Mouse (Mus musculus): Measurements from ENCODE around the gene Trp53inp2. TPM values are rescaled to one million over a fixed set of nuclear protein-coding genes. Genes with fewer than 3 reads are reported as not detected.

Gene Trp53inp2
- polyA plus RNA-seq (2015; fragmentation: Nextera tagmentation; extraction: Ambion mirVana), result 6.9 and 9.6 TPM in 2 replicates

GRCm38 (mm10) chr2:155380261-155381059 is at the start of gene Trp53inp2:
Gene Trp53inp2, plus strand, starts transcription at chr2:155381059.
- no peak for DNase-seq (ENCODE audit: low spot score)

DNA sequence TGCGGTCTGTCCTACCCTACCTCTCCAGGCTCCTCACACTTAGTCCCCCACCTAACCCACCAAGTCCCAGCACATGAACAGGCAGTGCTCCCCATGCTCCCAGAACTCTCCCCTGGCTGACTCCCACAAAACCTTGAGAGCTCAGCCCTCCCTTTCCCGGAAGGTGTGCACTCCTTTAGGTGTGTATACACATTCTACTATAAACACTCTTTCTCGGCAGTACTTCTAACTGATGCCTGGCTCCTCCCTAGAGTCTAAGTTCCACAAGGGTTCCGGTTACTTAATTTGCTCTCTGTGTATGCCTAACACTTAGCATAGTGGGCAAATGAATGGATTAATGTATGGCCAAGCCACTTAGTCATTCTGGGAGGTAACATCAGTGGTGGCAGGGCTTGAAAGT is 49.5 kb upstream of the Trp53inp2 start:
- DNase-seq (ENCODE audit: low spot score), result no peak

GRCm38 (mm10) chr2:155333421-155333820 is 47.4 kb upstream of the Trp53inp2 start:
- DNase-seq (ENCODE audit: low spot score), result no peak

DNA sequence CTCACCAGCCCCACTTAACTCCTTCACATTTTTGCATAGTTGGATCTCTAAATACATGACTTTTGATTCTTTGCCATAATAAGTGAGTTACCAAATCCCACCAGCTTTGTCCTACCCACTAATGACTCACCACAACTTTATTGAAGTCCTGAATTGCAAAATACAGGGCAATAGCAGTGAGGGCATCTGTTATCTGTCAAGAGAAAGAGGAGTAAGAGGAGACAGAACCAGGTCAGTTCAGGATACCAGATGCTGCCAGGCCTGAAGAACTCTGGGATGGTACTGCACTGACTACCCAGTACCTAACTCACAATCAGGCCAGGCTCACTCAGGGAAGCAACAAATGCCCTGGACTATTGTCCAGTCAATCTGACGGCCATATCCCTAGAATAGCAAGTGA is 45.6 kb upstream of the Trp53inp2 start:
- DNase-seq (ENCODE audit: low spot score), result no peak

DNA sequence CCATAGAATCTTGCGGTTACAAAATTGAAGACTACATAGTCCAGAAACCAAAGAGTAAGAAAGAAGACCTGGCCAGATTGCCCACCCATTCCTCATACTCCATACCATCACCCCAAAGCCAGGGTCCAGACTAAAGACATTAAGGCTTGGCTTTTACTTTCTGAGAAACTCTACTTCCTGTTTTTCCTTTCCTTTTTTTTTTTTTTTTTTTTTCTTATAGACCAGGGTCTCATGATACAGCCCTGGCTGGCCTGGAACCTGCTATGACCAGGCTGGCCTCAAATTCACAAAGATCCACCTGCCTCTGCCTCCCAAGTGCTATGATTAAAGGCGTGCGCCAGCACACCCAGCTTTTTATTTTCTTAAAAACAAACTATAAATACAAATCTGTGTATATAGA is 44.6 kb upstream of the Trp53inp2 start:
- no peak for DNase-seq (ENCODE audit: low spot score)

GRCm38 (mm10) chr2:155340166-155340565 is 40.7 kb upstream of the Trp53inp2 start:
- no peak for DNase-seq (ENCODE audit: low spot score)

GRCm38 (mm10) chr2:155346670-155347069 is 34.2 kb upstream of the Trp53inp2 start:
- no peak for DNase-seq (ENCODE audit: low spot score)

- DNase-seq (ENCODE audit: low spot score), result no peak
Observed at GRCm38 (mm10) chr2:155354402-155354801, 26.5 kb upstream of the Trp53inp2 start.

GRCm38 (mm10) chr2:155356971-155357591 is 23.8 kb upstream of the Trp53inp2 start, which contains the start of gene Pigu:
Gene Pigu, minus strand, starts transcription at chr2:155357430.
- DNase-seq (ENCODE audit: low spot score), result peak; percentile 94

GRCm38 (mm10) chr2:155357686-155358399 is 23.0 kb upstream of the Trp53inp2 start:
- peak; percentile 4 for DNase-seq (ENCODE audit: low spot score)

GRCm38 (mm10) chr2:155367635-155368284 is 13.1 kb upstream of the Trp53inp2 start:
- no peak for DNase-seq (ENCODE audit: low spot score)

DNA sequence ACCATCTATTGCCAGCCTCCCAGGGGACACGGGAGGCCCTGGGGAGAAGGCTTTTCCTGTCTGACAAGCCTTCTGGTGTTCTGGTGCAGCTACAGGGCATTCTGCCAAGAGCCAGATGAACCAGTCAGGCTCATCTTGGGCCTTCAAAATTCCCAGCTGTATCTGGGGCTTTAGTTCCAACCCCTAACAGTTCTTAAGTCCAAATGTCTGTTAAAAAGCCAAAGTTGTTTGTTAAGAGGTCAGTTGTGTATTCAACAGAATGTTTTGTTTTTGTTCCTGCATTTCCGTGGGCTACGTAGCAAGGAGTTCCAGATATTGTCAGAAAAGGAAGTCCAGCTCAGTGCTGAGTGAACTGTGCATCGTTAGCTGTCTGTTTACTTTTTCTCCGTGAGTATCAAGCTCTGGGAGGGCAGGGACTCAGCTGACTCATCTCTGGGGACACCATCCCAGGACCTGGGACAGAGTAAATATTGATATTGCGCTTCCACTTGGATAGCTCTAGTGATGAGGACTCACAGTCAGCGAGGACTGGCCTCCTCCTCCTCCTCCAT is 11.5 kb upstream of the Trp53inp2 start:
- DNase-seq (ENCODE audit: low spot score), result no peak

GRCm38 (mm10) chr2:155372451-155372850 is 8.4 kb upstream of the Trp53inp2 start:
- DNase-seq (ENCODE audit: low spot score), result no peak

DNA sequence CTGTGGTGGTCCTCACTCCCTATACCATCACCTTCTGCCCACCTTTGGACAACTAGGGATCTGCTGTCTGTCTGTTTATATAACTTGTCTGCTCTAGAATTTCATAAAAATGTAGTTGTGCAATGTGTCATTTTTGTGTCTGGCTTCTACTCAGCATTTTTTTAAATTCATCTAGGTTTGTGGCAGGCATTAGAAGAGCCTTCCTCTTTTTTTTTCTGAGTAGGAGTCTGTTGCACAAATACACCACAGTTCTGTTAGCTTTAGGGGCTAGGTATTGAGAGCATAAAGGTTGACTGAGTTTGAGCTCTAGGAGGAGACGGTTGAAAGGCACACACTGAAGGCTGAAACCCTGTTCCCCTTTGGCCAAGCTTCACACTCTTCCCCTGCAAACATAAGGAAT is 7.6 kb upstream of the Trp53inp2 start:
- no peak for DNase-seq (ENCODE audit: low spot score)

GRCm38 (mm10) chr2:155373886-155374285 is 7.0 kb upstream of the Trp53inp2 start:
- DNase-seq (ENCODE audit: low spot score), result no peak

DNA sequence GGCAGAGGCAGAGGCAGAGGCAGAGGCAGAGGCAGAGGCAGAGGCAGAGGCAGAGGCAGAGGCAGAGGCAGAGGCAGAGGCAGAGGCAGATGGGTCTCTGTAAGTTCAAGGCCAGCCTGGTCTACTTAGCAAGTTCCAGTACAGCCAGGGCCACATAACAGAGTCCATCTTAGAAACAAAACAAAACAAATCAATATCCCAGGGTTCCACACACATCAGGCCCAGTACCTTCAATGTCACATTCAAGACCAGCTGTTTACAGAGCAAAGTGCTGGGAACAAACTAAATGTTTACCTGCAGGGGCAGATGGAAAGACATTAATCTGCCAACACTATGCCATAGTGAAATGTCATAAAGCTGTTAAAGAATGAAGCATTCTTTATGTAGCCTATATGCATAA is 6.3 kb upstream of the Trp53inp2 start:
- no peak for DNase-seq (ENCODE audit: low spot score)

- DNase-seq (ENCODE audit: low spot score), result no peak
Observed at GRCm38 (mm10) chr2:155376191-155376590, 4.7 kb upstream of the Trp53inp2 start.

DNA sequence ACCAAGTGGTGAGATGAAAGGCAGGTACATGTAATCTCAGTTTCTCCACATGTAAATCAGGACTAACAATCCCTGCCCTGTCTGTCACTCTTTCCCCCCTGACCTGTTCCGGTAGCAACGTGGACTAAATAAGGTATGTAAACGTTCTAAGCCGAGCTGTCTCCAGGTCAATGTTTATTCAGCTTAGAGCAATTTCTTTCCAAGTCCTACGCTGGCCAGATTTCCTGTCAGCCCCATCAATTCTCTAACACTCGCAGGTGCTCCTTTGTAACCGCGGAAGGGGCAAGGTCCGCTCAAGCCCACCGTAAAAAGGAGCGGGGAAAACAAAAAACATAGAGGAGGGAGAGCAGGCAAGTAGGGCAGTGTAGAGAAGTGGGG is 190 bp downstream of the Trp53inp2 start:
- DNase-seq (ENCODE audit: low spot score), result no peak

DNA sequence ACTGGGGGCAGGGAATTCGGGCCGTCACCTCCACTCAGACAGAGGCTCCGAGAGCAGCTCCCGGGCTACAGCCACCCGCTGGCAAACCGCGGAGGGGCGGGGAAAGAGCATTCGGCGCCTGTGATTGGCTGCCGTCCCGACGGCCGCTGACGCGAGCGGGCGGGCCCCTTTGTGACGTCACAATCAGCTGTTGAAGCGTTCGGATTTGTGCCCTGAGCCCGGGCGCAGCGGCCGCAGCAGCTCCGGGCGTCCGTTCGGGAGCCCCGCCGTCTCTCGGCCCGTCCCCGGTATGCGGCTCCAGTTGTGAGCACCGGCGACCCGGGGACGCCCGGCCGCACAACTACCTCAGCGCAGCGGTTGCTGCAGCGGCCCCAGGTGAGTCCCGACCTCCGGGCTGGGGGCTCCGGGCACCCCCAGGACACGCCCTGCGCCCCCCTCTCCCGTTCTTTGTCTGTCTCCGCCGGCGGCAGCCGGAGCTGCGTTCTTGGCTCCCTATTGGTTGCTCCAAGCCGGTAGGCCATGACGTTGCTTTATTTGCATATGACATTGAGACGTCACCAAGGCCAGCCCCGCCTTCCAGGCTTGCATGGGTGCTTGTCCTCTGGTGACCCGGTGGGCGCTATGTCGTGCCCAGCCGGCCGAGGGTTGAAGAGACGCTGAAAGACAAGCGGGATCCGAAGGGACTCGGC is 928 bp downstream of the Trp53inp2 start:
- DNase-seq (ENCODE audit: low spot score), result peak; percentile 96

GRCm38 (mm10) chr2:155382332-155382700 is 1.5 kb downstream of the Trp53inp2 start:
- no peak for DNase-seq (ENCODE audit: low spot score)
